Mouse (Mus musculus) Patski (cell line): ENCODE measurements around the gene Inava. TPM values are rescaled to one million over a fixed set of nuclear protein-coding genes. Genes with fewer than 3 reads are reported as not detected.

Experiments used
- ATAC-seq: fragments of 100-300 bp; one replicate; pipeline ENCODE4 v1.8.0; 2021
- CTCF ChIA-PET: fragments of 350-600 bp; sonication (Branson Sonifier 250); formaldehyde crosslinking; loops from one replicate; lab custom pipeline; 2022; ENCODE audit warnings: inconsistent platforms; lab: Charles Lee
- POLR2A ChIA-PET: fragments of 350-600 bp; sonication (Branson Sonifier 250); formaldehyde crosslinking; loops from one replicate; lab custom pipeline; 2022; ENCODE audit warnings: antibody characterized with exemption, inconsistent platforms; lab: Charles Lee
- DNase-seq: peaks from one replicate; pipeline ENCODE4 v3.0.0-alpha.2; 2011; ENCODE audit warnings: low read depth, low spot score
- H3K27me3 ChIP-seq: fragments of 371-371 bp; one replicate; pipeline ENCODE4 v1.5.1; 2021
- CTCF ChIP-seq: fragments of 100-300 bp; IDR thresholded peaks from one replicate; pipeline ENCODE4 v1.5.1; 2021
- in situ Hi-C: fragments of 300-500 bp; cut with MboI; formaldehyde crosslinking; loops from 3 replicates; pipeline ENCODE4 v1.11.1; 2018; ENCODE audit warnings: low pct_unique_long_range_greater_than_20kb, mixed read lengths
- polyA plus RNA-seq: library from polyadenylated mRNA; unstranded; gene quantifications from one replicate; pipeline ENCODE4 v1.2.3, GENCODE M21; 2021

The Inava gene
- 21.6 TPM for polyA plus RNA-seq

- peak; percentile 72 for ATAC-seq
- in situ Hi-C loops, result no loop called here
- DNase-seq, result peak; percentile 50
- no peaks in the 10 kb centered on the region for H3K27me3 ChIP-seq
- POLR2A ChIA-PET, result interaction anchor here (1.2 kb wide), 1 partner anchor 13 kb away, joined by 3 read pairs; no protein-coding TSS in a partner anchor
- TF ChIP-seq CTCF, result no peak
- CTCF ChIA-PET, result no interaction called here
These were observed at the start of gene Inava for GRCm38 (mm10) chr1:136233892-136234594. Gene Inava, minus strand, starts transcription at chr1:136234264.

- ChIA-PET CTCF (interaction anchor here (1.3 kb wide), 1 partner anchor 110 kb away, joined by 3 read pairs; no protein-coding TSS in a partner anchor), POLR2A (no interaction called here)
- in situ Hi-C loops, result no loop called here
These were observed 43.3 kb upstream of the Inava start for GRCm38 (mm10) chr1:136277366-136277765.

GRCm38 (mm10) chr1:136268224-136268623, 34.2 kb upstream of the Inava start:
- H3K27me3 ChIP-seq, result no peaks in the 10 kb centered on the region
- ATAC-seq (no peak), DNase-seq (no peak)
- no peak for TF ChIP-seq CTCF
- POLR2A ChIA-PET, result no interaction called here
- in situ Hi-C loops, result no loop called here
- CTCF ChIA-PET, result interaction anchor here (2.0 kb wide), 1 partner anchor 99 kb away, joined by 4 read pairs; no protein-coding TSS in a partner anchor

More at GRCm38 (mm10) chr1:136277366-136277765, 43.3 kb upstream of the Inava start:
- DNase-seq (no peak), ATAC-seq (no peak)
- no peaks in the 10 kb centered on the region for H3K27me3 ChIP-seq
- TF ChIP-seq CTCF, result no peak

GRCm38 (mm10) chr1:136266127-136266526, 32.1 kb upstream of the Inava start:
- in situ Hi-C loops, result no loop called here
- no peaks in the 10 kb centered on the region for H3K27me3 ChIP-seq
- TF ChIP-seq CTCF, result no peak
- CTCF ChIA-PET, result interaction anchor here (2.0 kb wide), 1 partner anchor 97 kb away, joined by 4 read pairs; no protein-coding TSS in a partner anchor
- no peak for DNase-seq
- POLR2A ChIA-PET, result interaction anchor here (1.0 kb wide), 1 partner anchor 12 kb away, joined by 3 read pairs; no protein-coding TSS in a partner anchor
- no peak for ATAC-seq

- TF ChIP-seq CTCF, result no peak
- no peak for ATAC-seq
- ChIA-PET POLR2A (no interaction called here), CTCF (no interaction called here)
- in situ Hi-C loops, result loop anchor here (5.0 kb wide), 1 partner anchor 91 kb away; no protein-coding TSS in a partner anchor
- no peak for DNase-seq
- H3K27me3 ChIP-seq, result peaks cover 11% of the 10 kb centered on the region
These were observed 29.3 kb upstream of the Inava start for GRCm38 (mm10) chr1:136263355-136263754.

GRCm38 (mm10) chr1:136260635-136261238, 26.7 kb upstream of the Inava start, which contains the start of gene Gpr25:
Gene Gpr25, minus strand, starts transcription at chr1:136260873.
- TF ChIP-seq CTCF, result no peak
- H3K27me3 ChIP-seq, result peaks cover 21% of the 10 kb centered on the region
- in situ Hi-C loops, result loop anchor here (5.0 kb wide), 1 partner anchor 88 kb away; no protein-coding TSS in a partner anchor
- ChIA-PET POLR2A (no interaction called here), CTCF (no interaction called here)
- ATAC-seq, result peak; percentile 13
- no peak for DNase-seq

- in situ Hi-C loops, result loop anchor here (5.0 kb wide), 1 partner anchor 88 kb away; no protein-coding TSS in a partner anchor
- peaks cover 21% of the 10 kb centered on the region for H3K27me3 ChIP-seq
- ATAC-seq (peak; percentile 36), DNase-seq (no peak)
- no peak for TF ChIP-seq CTCF
- POLR2A ChIA-PET, result no interaction called here
- CTCF ChIA-PET, result no interaction called here
These were observed 26.0 kb upstream of the Inava start for GRCm38 (mm10) chr1:136259893-136260634.

- DNase-seq (no peak), ATAC-seq (no peak)
- TF ChIP-seq CTCF, result no peak
- POLR2A ChIA-PET, result no interaction called here
- CTCF ChIA-PET, result no interaction called here
- H3K27me3 ChIP-seq, result peaks cover 21% of the 10 kb centered on the region
- in situ Hi-C loops, result no loop called here
These were observed 25.5 kb upstream of the Inava start for GRCm38 (mm10) chr1:136259543-136259892.

GRCm38 (mm10) chr1:136258495-136258894, 24.4 kb upstream of the Inava start:
- TF ChIP-seq CTCF, result no peak
- ChIA-PET POLR2A (no interaction called here), CTCF (interaction anchor here (1.1 kb wide), 1 partner anchor 16 kb away, joined by 3 read pairs; no protein-coding TSS in a partner anchor)
- H3K27me3 ChIP-seq, result peaks cover 21% of the 10 kb centered on the region
- DNase-seq, result no peak
- no peak for ATAC-seq
- in situ Hi-C loops, result no loop called here

- ChIA-PET CTCF (no interaction called here), POLR2A (no interaction called here)
- peaks cover 21% of the 10 kb centered on the region for H3K27me3 ChIP-seq
- in situ Hi-C loops, result no loop called here
- no peak for DNase-seq
- ATAC-seq, result no peak
- no peak for TF ChIP-seq CTCF
These were observed 21.6 kb upstream of the Inava start for GRCm38 (mm10) chr1:136255657-136256056.
